In genomic region chr13:100016891-100017290, GRCm38 (mm10) we compare ENCODE assay signal across 19 mouse cellular contexts.
"Had no signal": no experiment of that assay in that cellular context is flagged by ENCODE, and none has a peak within 500 bp of the region (broad histone marks: within the 10 kb centered on the region; RNA-seq: fewer than 3 reads in every experiment).

No protein-coding gene starts in this region.

- H3K9me3 ChIP-seq: heart, embryonic 13.5 days; heart, embryonic 15.5 days; hindbrain, embryonic 13.5 days; hindbrain, embryonic 15.5 days; kidney, embryonic 15.5 days; limb, embryonic 13.5 days; limb, embryonic 15.5 days had no signal

- H3K27me3 ChIP-seq: heart, embryonic 13.5 days; heart, embryonic 15.5 days; hindbrain, embryonic 13.5 days; hindbrain, embryonic 15.5 days; kidney, embryonic 15.5 days; limb, embryonic 13.5 days; limb, embryonic 15.5 days had no signal

- H3K27ac ChIP-seq: heart, adult 2 months; heart, embryonic 13.5 days; hindbrain, embryonic 13.5 days; hindbrain, postnatal 0 days; kidney, embryonic 15.5 days; limb, embryonic 13.5 days; limb, embryonic 15.5 days; liver, embryonic 14.5 days had no signal

- DNase-seq: forebrain, postnatal 0 days; gastrocnemius, postnatal 14 days; gastrocnemius, postnatal 36 days; heart, adult 2 months; heart, postnatal 14 days; heart, postnatal 36 days; layer of hippocampus, adult 9-11 months; layer of hippocampus, postnatal 36 days; left cerebral cortex, postnatal 4 days had no signal

- H3K9ac ChIP-seq: forebrain, postnatal 0 days; heart, embryonic 15.5 days; hindbrain, embryonic 13.5 days; hindbrain, embryonic 15.5 days; kidney, embryonic 15.5 days; limb, embryonic 15.5 days; liver, embryonic 14.5 days had no signal

- ATAC-seq: forebrain, postnatal 0 days; hindbrain, postnatal 0 days; intestine, embryonic 16.5 days had no signal

- H3K4me3 ChIP-seq: heart, adult 2 months; heart, embryonic 13.5 days had no signal
